Mouse (Mus musculus) heart, embryonic 11.5 days (tissue): ENCODE data around the gene Hmga1. TPM values are rescaled to one million over a fixed set of nuclear protein-coding genes. Genes with fewer than 3 reads are reported as not detected.

Experiments
- ATAC-seq: fragments of 200-750 bp; cut with Nextera tagmentation; replicated peaks from 2 replicates; pipeline ENCODE4 v1.8.0; 2017; ENCODE audit warnings: moderate library complexity; ENCODE audit not compliant: insufficient number of reproducible peaks, low FRiP score, low TSS enrichment
- H3K27ac ChIP-seq: fragments of 300-500 bp; sonication (generic); 2 replicates; pipeline ENCODE4 v1.5.1; 2014; ENCODE audit warnings: mild to moderate bottlenecking, low read depth, low read length
- H3K27me3 ChIP-seq: fragments of 300-500 bp; sonication (generic); 2 replicates; pipeline ENCODE4 v1.6.1; 2014; ENCODE audit warnings: mild to moderate bottlenecking, low read length, mixed read lengths; ENCODE audit not compliant: control insufficient read depth, insufficient read depth
- H3K36me3 ChIP-seq: fragments of 300-500 bp; sonication (generic); 2 replicates; pipeline ENCODE4 v1.6.1; 2014; ENCODE audit warnings: mild to moderate bottlenecking, low read length, moderate library complexity, mixed read lengths; ENCODE audit not compliant: control insufficient read depth, insufficient read depth
- H3K4me1 ChIP-seq: fragments of 300-500 bp; sonication (generic); 2 replicates; pipeline ENCODE4 v1.6.1; 2014; ENCODE audit warnings: low read length; ENCODE audit not compliant: control insufficient read depth, insufficient read depth
- H3K4me2 ChIP-seq: fragments of 300-500 bp; sonication (generic); 2 replicates; pipeline ENCODE4 v1.6.1; 2014; ENCODE audit warnings: mild to moderate bottlenecking, moderate library complexity
- H3K4me3 ChIP-seq: fragments of 300-500 bp; sonication (generic); 2 replicates; pipeline ENCODE4 v1.5.1; 2014; ENCODE audit warnings: low read depth, low read length
- H3K9ac ChIP-seq: fragments of 300-500 bp; sonication (generic); 2 replicates; pipeline ENCODE4 v1.6.1; 2014; ENCODE audit warnings: mild to moderate bottlenecking, low read depth, low read length, moderate library complexity
- H3K9me3 ChIP-seq: fragments of 300-500 bp; sonication (generic); replicated peaks from 2 replicates; pipeline ENCODE4 v1.6.1; 2016; ENCODE audit warnings: low read length; ENCODE audit not compliant: control insufficient read depth
- WGBS: fragments of 180-500 bp; shearing (Covaris S2); extraction: QIAGEN DNeasy Blood & Tissue Kit; methylation state at CpG from one replicate; pipeline ENCODE4 v1.1.7; 2014; ENCODE audit not compliant: insufficient replicate concordance; 5-methylcytosine and 5-hydroxymethylcytosine counted together
- polyA plus RNA-seq: library from polyadenylated mRNA; unstranded; fragments of >200 nt; fragmentation: Nextera tagmentation; extraction: Ambion mirVana; gene quantifications from 2 replicates; pipeline ENCODE4 v1.2.1, GENCODE M21; 2014

Gene Hmga1
- polyA plus RNA-seq, 1 experiment from 2014 or later, result 278 TPM

GRCm38 (mm10) chr17:27573772-27574320 is 17.5 kb downstream of the Hmga1 start:
- no peaks in the 10 kb centered on the region for H3K4me1 ChIP-seq
- no peaks in the 10 kb centered on the region for H3K27me3 ChIP-seq
- H3K9me3 ChIP-seq, result no peaks in the 10 kb centered on the region
- no peak for ATAC-seq
- WGBS, result 69% methylated on average over 10 of the region's 10 CpGs
- peaks cover 4% of the 10 kb centered on the region; the same call in 1 of the 2 replicates for H3K36me3 ChIP-seq
- H3K9ac ChIP-seq, result no peak overlapping the region
- no peak overlapping the region for H3K27ac ChIP-seq
- H3K4me3 ChIP-seq, result no peak overlapping the region
- H3K4me2 ChIP-seq, result no peak overlapping the region

GRCm38 (mm10) chr17:27574470-27575115 is 18.3 kb downstream of the Hmga1 start:
- Histone ChIP-seq H3K27ac (no peak overlapping the region), H3K9ac (no peak overlapping the region), H3K4me1 (no peaks in the 10 kb centered on the region), H3K27me3 (no peaks in the 10 kb centered on the region), H3K9me3 (no peaks in the 10 kb centered on the region), H3K36me3 (peaks cover 10% of the 10 kb centered on the region; the same call in 1 of the 2 replicates), H3K4me2 (no peak overlapping the region), H3K4me3 (no peak overlapping the region)
- no peak for ATAC-seq
- WGBS, result 85% methylated on average over 16 of the region's 16 CpGs

GRCm38 (mm10) chr17:27575116-27575776 is 18.9 kb downstream of the Hmga1 start:
- Histone ChIP-seq H3K9ac (no peak overlapping the region), H3K4me3 (no peak overlapping the region), H3K27me3 (no peaks in the 10 kb centered on the region), H3K36me3 (peaks cover 15% of the 10 kb centered on the region), H3K4me2 (no peak overlapping the region), H3K9me3 (no peaks in the 10 kb centered on the region), H3K4me1 (no peaks in the 10 kb centered on the region), H3K27ac (no peak overlapping the region)
- WGBS, result 85% methylated on average over 10 of the region's 10 CpGs
- no peak for ATAC-seq

GRCm38 (mm10) chr17:27576056-27576455 is 19.8 kb downstream of the Hmga1 start:
- no peak overlapping the region for H3K4me2 ChIP-seq
- no peaks in the 10 kb centered on the region for H3K27me3 ChIP-seq
- H3K9ac ChIP-seq, result no peak overlapping the region
- no peak overlapping the region for H3K4me3 ChIP-seq
- WGBS, result 79% methylated on average over 7 of the region's 7 CpGs
- H3K4me1 ChIP-seq, result no peaks in the 10 kb centered on the region
- peaks cover 22% of the 10 kb centered on the region for H3K36me3 ChIP-seq
- no peaks in the 10 kb centered on the region for H3K9me3 ChIP-seq
- ATAC-seq, result no peak
- H3K27ac ChIP-seq, result no peak overlapping the region

- ATAC-seq, result no peak
- WGBS, result 71% methylated on average over 6 of the region's 6 CpGs
- H3K27me3 ChIP-seq, result no peaks in the 10 kb centered on the region
Observed at GRCm38 (mm10) chr17:27577468-27577867, 21.2 kb downstream of the Hmga1 start.

GRCm38 (mm10) chr17:27578487-27578886 is 22.2 kb downstream of the Hmga1 start:
- H3K9ac ChIP-seq, result 0 out of 2 replicates have a peak overlapping the region, but pooled peaks have one; percentile 16
- no peaks in the 10 kb centered on the region for H3K9me3 ChIP-seq
- peaks cover 5% of the 10 kb centered on the region; the same call in 1 of the 2 replicates for H3K4me1 ChIP-seq
- H3K36me3 ChIP-seq, result peaks cover 28% of the 10 kb centered on the region
- H3K4me3 ChIP-seq, result no peak overlapping the region
- no peak for ATAC-seq
- H3K4me2 ChIP-seq, result no peak overlapping the region
- H3K27ac ChIP-seq, result no peak overlapping the region
- no peaks in the 10 kb centered on the region for H3K27me3 ChIP-seq
- WGBS, result 94% methylated on average over 10 of the region's 10 CpGs

More at GRCm38 (mm10) chr17:27577468-27577867, 21.2 kb downstream of the Hmga1 start:
- no peaks in the 10 kb centered on the region for H3K9me3 ChIP-seq
- H3K36me3 ChIP-seq, result peaks cover 22% of the 10 kb centered on the region
- no peak overlapping the region for H3K27ac ChIP-seq
- no peak overlapping the region for H3K4me3 ChIP-seq
- no peaks in the 10 kb centered on the region for H3K4me1 ChIP-seq
- no peak overlapping the region for H3K9ac ChIP-seq
- no peak overlapping the region for H3K4me2 ChIP-seq

GRCm38 (mm10) chr17:27579816-27580215 is 23.5 kb downstream of the Hmga1 start:
- H3K9ac ChIP-seq, result no peak overlapping the region
- no peak overlapping the region for H3K4me2 ChIP-seq
- no peak overlapping the region for H3K27ac ChIP-seq
- no peak overlapping the region for H3K4me3 ChIP-seq
- H3K4me1 ChIP-seq, result peaks cover 6% of the 10 kb centered on the region; the same call in 1 of the 2 replicates
- H3K36me3 ChIP-seq, result peaks cover 32% of the 10 kb centered on the region
- WGBS, result 77% methylated on average over 8 of the region's 8 CpGs
- no peak for ATAC-seq
- H3K27me3 ChIP-seq, result no peaks in the 10 kb centered on the region
- no peaks in the 10 kb centered on the region for H3K9me3 ChIP-seq

GRCm38 (mm10) chr17:27580392-27581068 is 24.2 kb downstream of the Hmga1 start:
- Histone ChIP-seq H3K4me2 (no peak overlapping the region), H3K4me3 (no peak overlapping the region), H3K9me3 (no peaks in the 10 kb centered on the region), H3K27ac (no peak overlapping the region), H3K9ac (no peak overlapping the region), H3K27me3 (no peaks in the 10 kb centered on the region), H3K4me1 (peaks cover 6% of the 10 kb centered on the region; the same call in 1 of the 2 replicates), H3K36me3 (peaks cover 35% of the 10 kb centered on the region)
- no peak for ATAC-seq
- WGBS, result 89% methylated on average over 20 of the region's 20 CpGs
